Mouse (Mus musculus) stomach, postnatal 0 days (tissue): ENCODE results near the gene Sh2d2a. TPM values are rescaled to one million over a fixed set of nuclear protein-coding genes. Genes with fewer than 3 reads are reported as not detected.
A peak's percentile ranks its signal among the peaks of the same experiment; 100 is the strongest.
"Not testable (repeated sequence)": the region's sequence is repeated elsewhere in the genome, so short reads cannot be mapped to it uniquely, and the experiment has no call there.

ENCODE experiments used
- ATAC-seq: fragments of 200-750 bp; cut with Nextera tagmentation; 2 replicates; pipeline ENCODE4 v1.8.0; 2017; ENCODE audit not compliant: low FRiP score, low TSS enrichment
- DNase-seq: peaks from one replicate; pipeline ENCODE4 v3.0.0-alpha.2; 2016; ENCODE audit warnings: low spot score
- H3K27ac ChIP-seq: fragments of 300-500 bp; sonication (generic); replicated peaks from 2 replicates; pipeline ENCODE4 v1.5.1; 2014; ENCODE audit warnings: mild to moderate bottlenecking, control low read depth
- H3K27me3 ChIP-seq: fragments of 300-500 bp; sonication (generic); 2 replicates; pipeline ENCODE4 v1.6.1; 2014; ENCODE audit warnings: low read length; ENCODE audit not compliant: control insufficient read depth, insufficient read depth
- H3K36me3 ChIP-seq: fragments of 300-500 bp; sonication (generic); 2 replicates; pipeline ENCODE4 v1.6.1; 2014; ENCODE audit warnings: low read length, mixed read lengths; ENCODE audit not compliant: control insufficient read depth, insufficient read depth
- H3K4me1 ChIP-seq: fragments of 300-500 bp; sonication (generic); replicated peaks from 2 replicates; pipeline ENCODE4 v1.6.1; 2014; ENCODE audit warnings: antibody characterized with exemption; ENCODE audit not compliant: control insufficient read depth, insufficient read depth
- H3K4me2 ChIP-seq: fragments of 300-500 bp; sonication (generic); replicated peaks from 2 replicates; pipeline ENCODE4 v1.6.1; 2014; ENCODE audit warnings: low read depth, mild to moderate bottlenecking, control low read depth, moderate library complexity
- H3K4me3 ChIP-seq: fragments of 300-500 bp; sonication (generic); 2 replicates; pipeline ENCODE4 v1.5.1; 2014; ENCODE audit warnings: low read depth, low read length, control low read depth
- H3K9ac ChIP-seq: fragments of 300-500 bp; sonication (generic); 2 replicates; pipeline ENCODE4 v1.6.1; 2014; ENCODE audit warnings: mild to moderate bottlenecking, low read length, control low read depth, mixed read lengths
- H3K9me3 ChIP-seq: fragments of 300-500 bp; sonication (generic); 2 replicates; pipeline ENCODE4 v1.6.1; 2016; ENCODE audit warnings: low read length; ENCODE audit not compliant: control insufficient read depth
- CTCF ChIP-seq: IDR thresholded peaks from 2 replicates; pipeline ENCODE4 v1.5.1; 2016; ENCODE audit warnings: antibody characterized with exemption, low read depth, mild to moderate bottlenecking, moderate library complexity
- EP300 ChIP-seq: optimal IDR thresholded peaks from 2 replicates; pipeline ENCODE3; 2016; ENCODE audit warnings: antibody characterized with exemption
- WGBS: fragments of 180-500 bp; shearing (Covaris S2); extraction: QIAGEN DNeasy Blood & Tissue Kit; methylation state at CpG from one replicate; pipeline ENCODE4 v1.1.7; 2014; 5-methylcytosine and 5-hydroxymethylcytosine counted together
- polyA plus RNA-seq: library from polyadenylated mRNA; unstranded; fragments of >200 nt; fragmentation: Nextera tagmentation; extraction: Ambion mirVana; gene quantifications from 2 replicates; pipeline ENCODE4 v1.2.1, GENCODE M21; 2015

Gene Sh2d2a
- polyA plus RNA-seq, 1 experiment from 2014 or later: 0.08 TPM

GRCm38 (mm10) chr3:87859813-87860212 lies 13.3 kb downstream of the Sh2d2a start:
- TF ChIP-seq EP300: no peak
- peak; percentile 88 for TF ChIP-seq CTCF
- H3K27me3 ChIP-seq: no peaks in the 10 kb centered on the region
- no peak overlapping the region for H3K4me2 ChIP-seq
- H3K27ac ChIP-seq: no peak overlapping the region
- H3K36me3 ChIP-seq: peaks cover 27% of the 10 kb centered on the region
- 18% methylated on average over 3 of the region's 3 CpGs for WGBS
- DNase-seq: peak; percentile 55
- H3K4me3 ChIP-seq: no peak overlapping the region
- H3K9me3 ChIP-seq: no peaks in the 10 kb centered on the region
- H3K9ac ChIP-seq: no peak overlapping the region
- ATAC-seq: peak; percentile 58; the same call in 1 of the 2 replicates
- H3K4me1 ChIP-seq: no peaks in the 10 kb centered on the region

GRCm38 (mm10) chr3:87864111-87864510 lies 17.6 kb downstream of the Sh2d2a start:
- ATAC-seq, H3K9me3 ChIP-seq, H3K4me1 ChIP-seq, DNase-seq, H3K27me3 ChIP-seq, H3K27ac ChIP-seq, H3K9ac ChIP-seq, H3K4me3 ChIP-seq, H3K4me2 ChIP-seq: not testable (repeated sequence)
- peaks cover 35% of the 10 kb centered on the region for H3K36me3 ChIP-seq
- WGBS: 91% methylated on average over 4 of the region's 4 CpGs

GRCm38 (mm10) chr3:87877730-87878129 lies 31.2 kb downstream of the Sh2d2a start:
- 86% methylated on average over 4 of the region's 4 CpGs for WGBS
- Histone ChIP-seq H3K9ac (no peak overlapping the region), H3K27me3 (no peaks in the 10 kb centered on the region), H3K4me1 (no peaks in the 10 kb centered on the region), H3K27ac (no peak overlapping the region), H3K4me3 (no peak overlapping the region), H3K9me3 (no peaks in the 10 kb centered on the region), H3K4me2 (no peak overlapping the region), H3K36me3 (peaks cover 5% of the 10 kb centered on the region; the same call in 1 of the 2 replicates)
- TF ChIP-seq CTCF: no peak
- no peak for ATAC-seq
- DNase-seq: no peak

GRCm38 (mm10) chr3:87884291-87884690 lies 37.7 kb downstream of the Sh2d2a start:
- ATAC-seq: no peak
- 1% methylated on average over 3 of the region's 3 CpGs for WGBS
- peaks cover 5% of the 10 kb centered on the region for H3K4me1 ChIP-seq
- H3K4me3 ChIP-seq: peak overlapping the region; percentile 90
- peak overlapping the region; percentile 75 for H3K4me2 ChIP-seq
- H3K27me3 ChIP-seq: no peaks in the 10 kb centered on the region
- H3K9ac ChIP-seq: peak overlapping the region; percentile 93
- TF ChIP-seq EP300 (no peak), CTCF (no peak)
- 0 out of 2 replicates have a peak, but pooled peaks cover 5% of the 10 kb centered on the region for H3K36me3 ChIP-seq
- no peaks in the 10 kb centered on the region for H3K9me3 ChIP-seq
- no peak for DNase-seq
- H3K27ac ChIP-seq: no peak overlapping the region

GRCm38 (mm10) chr3:87884708-87885251 lies 38.2 kb downstream of the Sh2d2a start:
- H3K36me3 ChIP-seq: 0 out of 2 replicates have a peak, but pooled peaks cover 5% of the 10 kb centered on the region
- peak overlapping the region; percentile 93 for H3K9ac ChIP-seq
- WGBS: under 1% methylated on average over 23 of the region's 28 CpGs
- H3K4me2 ChIP-seq: peak overlapping the region; percentile 75
- H3K27me3 ChIP-seq: no peaks in the 10 kb centered on the region
- H3K4me3 ChIP-seq: peak overlapping the region; percentile 90
- DNase-seq (peak; percentile 55), ATAC-seq (peak; percentile 26)
- TF ChIP-seq CTCF (0 out of 2 replicates have a peak, but pooled peaks have one; percentile 5), EP300 (no peak)
- H3K9me3 ChIP-seq: no peaks in the 10 kb centered on the region
- peaks cover 5% of the 10 kb centered on the region for H3K4me1 ChIP-seq
- peak overlapping the region; percentile 89 for H3K27ac ChIP-seq

DNA sequence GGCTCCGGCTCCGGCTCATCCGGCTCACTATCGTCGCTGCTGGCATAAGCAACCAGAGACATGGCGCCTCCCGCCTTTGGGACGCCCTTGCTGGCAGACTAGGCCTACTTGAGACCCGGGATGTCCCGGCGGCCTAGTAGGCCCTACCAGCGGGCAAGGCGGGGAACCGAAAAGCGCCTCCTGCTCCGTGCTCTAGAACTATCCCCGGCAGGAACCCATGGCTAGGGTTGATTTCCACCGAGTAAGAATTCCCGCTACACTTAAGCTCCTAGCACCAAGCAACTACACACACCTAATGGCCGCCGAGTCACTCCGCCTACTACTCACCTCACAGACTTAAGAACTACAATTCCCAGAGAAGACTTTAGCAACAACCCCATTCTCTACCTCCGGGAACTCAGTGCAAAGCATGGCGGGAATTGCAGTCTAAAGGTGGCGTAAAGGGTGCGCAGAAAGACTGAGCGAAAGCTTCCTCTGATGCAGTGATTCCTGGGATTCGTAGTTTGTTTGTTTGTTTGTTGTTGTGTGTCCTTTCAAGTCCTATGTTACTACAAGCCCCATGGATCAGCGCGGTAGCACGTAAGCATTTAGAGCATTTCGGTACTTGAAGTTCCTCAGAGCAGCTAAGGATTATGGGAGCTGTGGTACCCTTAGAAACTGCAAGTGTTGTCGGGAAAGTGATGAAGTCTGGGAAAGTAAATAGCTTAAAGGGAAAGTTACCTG lies 38.9 kb downstream of the Sh2d2a start, which contains the start of gene Prcc:
TSS of gene Prcc (minus strand) at position 328 of the 723 bp plus-strand sequence.
- DNase-seq (peak; percentile 91), ATAC-seq (peak; percentile 98)
- under 1% methylated on average over 31 of the region's 33 CpGs for WGBS
- H3K4me2 ChIP-seq: peak within 1 kb of the TSS; percentile 75
- TF ChIP-seq CTCF: no peak
- TF ChIP-seq EP300: no peak
- no peaks in the 10 kb centered on the region for H3K9me3 ChIP-seq
- no peaks in the 10 kb centered on the region for H3K27me3 ChIP-seq
- H3K27ac ChIP-seq: peak within 1 kb of the TSS; percentile 89
- 0 out of 2 replicates have a peak, but pooled peaks cover 3% of the 10 kb centered on the region for H3K36me3 ChIP-seq
- H3K4me1 ChIP-seq: peaks cover 5% of the 10 kb centered on the region
- H3K9ac ChIP-seq: peak within 1 kb of the TSS; percentile 93
- peak within 1 kb of the TSS; percentile 90 for H3K4me3 ChIP-seq
